Mouse (Mus musculus) urinary bladder, adult 2 months (tissue): ENCODE measurements around the gene Shld1. TPM values are rescaled to one million over a fixed set of nuclear protein-coding genes. Genes with fewer than 3 reads are reported as not detected.
A peak's percentile ranks its signal among the peaks of the same experiment; 100 is the strongest.

Experiments
- DNase-seq: peaks from one replicate; pipeline ENCODE4 v3.0.0; 2022; ENCODE audit warnings: low spot score
- polyA plus RNA-seq: library from polyadenylated mRNA; depleted of rRNA; stranded (reverse); fragments of >200 nt; gene quantifications from 2 replicates; pipeline ENCODE4 v1.2.3, GENCODE M21; 2012

Gene Shld1
- polyA plus RNA-seq, 1 experiment: 14.4 TPM

- DNase-seq: no peak
Measured at GRCm38 (mm10) chr2:132723958-132724431, 37.3 kb downstream of the Shld1 start.

- DNase-seq: no peak
Measured at GRCm38 (mm10) chr2:132724561-132724960, 37.8 kb downstream of the Shld1 start.

GRCm38 (mm10) chr2:132725376-132725905 lies 38.7 kb downstream of the Shld1 start:
- no peak for DNase-seq

GRCm38 (mm10) chr2:132726156-132726555 lies 39.4 kb downstream of the Shld1 start:
- no peak for DNase-seq

GRCm38 (mm10) chr2:132732940-132733339 lies 46.2 kb downstream of the Shld1 start:
- DNase-seq: no peak

GRCm38 (mm10) chr2:132733603-132734573 lies 47.2 kb downstream of the Shld1 start:
- DNase-seq: no peak

- no peak for DNase-seq
Measured at GRCm38 (mm10) chr2:132738816-132739432, 52.2 kb downstream of the Shld1 start.

GRCm38 (mm10) chr2:132741862-132742347 lies 55.2 kb downstream of the Shld1 start:
- DNase-seq: no peak

GRCm38 (mm10) chr2:132744866-132745265 lies 58.1 kb downstream of the Shld1 start:
- no peak for DNase-seq

GRCm38 (mm10) chr2:132746108-132746507 lies 59.4 kb downstream of the Shld1 start:
- DNase-seq: no peak

GRCm38 (mm10) chr2:132750726-132751125 lies 64.0 kb downstream of the Shld1 start:
- no peak for DNase-seq

GRCm38 (mm10) chr2:132751141-132752066 lies 64.7 kb downstream of the Shld1 start:
- DNase-seq: no peak

- DNase-seq: no peak
Measured at GRCm38 (mm10) chr2:132752398-132752797, 65.7 kb downstream of the Shld1 start.

GRCm38 (mm10) chr2:132753137-132753536 lies 66.4 kb downstream of the Shld1 start:
- no peak for DNase-seq

- DNase-seq: no peak
Measured at GRCm38 (mm10) chr2:132757911-132758310, 71.2 kb downstream of the Shld1 start.

GRCm38 (mm10) chr2:132770822-132771221 lies 84.1 kb downstream of the Shld1 start:
- no peak for DNase-seq

GRCm38 (mm10) chr2:132780978-132781377 lies 94.2 kb downstream of the Shld1 start, which contains the start of gene Chgb:
Gene Chgb (plus strand): TSS chr2:132781278.
- DNase-seq: no peak

- peak; percentile 75 for DNase-seq
Measured at GRCm38 (mm10) chr2:132781439-132782068, 94.8 kb downstream of the Shld1 start.

GRCm38 (mm10) chr2:132784039-132784438 lies 97.3 kb downstream of the Shld1 start:
- no peak for DNase-seq

GRCm38 (mm10) chr2:132793441-132794203 lies 106.9 kb downstream of the Shld1 start:
- DNase-seq: no peak
